Mouse (Mus musculus): ENCODE data around the gene Rnf115.
A peak's percentile ranks its signal among the peaks of the same experiment; 100 is the strongest.
"Not testable (repeated sequence)": the region's sequence is repeated elsewhere in the genome, so short reads cannot be mapped to it uniquely, and the experiment has no call there.

Rnf115 gene

DNA sequence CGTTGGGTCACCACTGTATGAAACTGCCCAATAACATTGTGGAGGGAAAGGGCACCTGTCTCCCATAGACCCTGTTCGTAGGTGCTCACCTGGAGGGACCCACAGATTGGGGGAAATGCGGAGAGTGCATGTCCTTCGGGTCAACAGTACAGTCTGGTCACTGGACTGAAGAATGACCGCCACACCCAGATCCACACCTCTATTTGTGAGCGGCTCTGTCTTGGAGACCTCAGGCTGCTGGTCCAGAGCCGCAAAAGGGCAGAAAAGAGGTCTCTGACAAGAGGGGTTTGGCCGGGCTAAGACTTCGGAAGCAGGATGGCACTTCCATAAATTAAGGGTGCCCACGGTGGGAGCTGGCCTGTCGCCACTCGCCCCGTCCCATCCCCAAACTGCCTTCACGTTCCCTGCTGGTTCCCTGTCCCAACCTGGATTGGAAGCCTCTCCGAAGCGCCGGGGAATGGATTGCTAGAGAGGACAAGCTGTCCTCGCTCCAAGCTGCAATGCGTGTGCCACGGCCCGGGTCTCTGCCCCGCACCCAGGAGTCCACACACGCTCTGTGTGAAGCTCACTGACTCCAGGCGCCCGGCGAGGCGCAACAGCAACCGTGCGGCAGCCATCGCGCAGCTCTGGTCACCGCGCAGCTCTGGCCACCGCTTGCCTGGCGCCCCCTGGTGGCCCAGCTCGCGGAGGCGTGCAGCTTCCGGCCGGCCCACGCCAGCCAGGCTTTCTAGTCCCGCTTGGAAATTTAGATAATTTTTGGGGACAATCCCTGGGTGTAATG lies 19.4 kb upstream of the Rnf115 start, which contains the start of gene Nudt17:
TSS of gene Nudt17 (minus strand) at position 660 of the 781 bp plus-strand sequence.
- DNase-seq (ENCODE audit: low spot score) = peak; percentile 44

GRCm38 (mm10) chr3:96708684-96709064 lies 18.8 kb upstream of the Rnf115 start:
- no peak for DNase-seq (ENCODE audit: low spot score)

DNA sequence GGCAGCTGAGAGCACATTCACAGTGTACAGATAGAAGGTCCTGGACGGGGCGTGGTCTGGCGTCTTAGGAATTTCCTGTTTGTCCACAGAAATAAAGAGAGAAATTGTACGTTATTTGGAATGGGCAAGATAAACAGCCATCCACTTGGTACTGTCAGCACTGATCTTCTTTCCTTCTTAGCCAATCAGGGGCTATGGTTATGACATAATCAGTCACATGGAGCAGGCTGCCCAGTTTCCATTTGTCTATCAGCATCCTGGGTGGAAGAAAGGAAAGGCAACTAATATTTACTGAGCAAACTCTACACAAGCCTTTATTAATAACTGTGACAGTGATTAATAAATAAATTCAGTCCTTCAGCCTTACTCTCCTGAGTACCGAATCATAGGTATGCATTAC lies 13.2 kb upstream of the Rnf115 start:
- DNase-seq (ENCODE audit: low spot score) = no peak

- DNase-seq (ENCODE audit: low spot score) = no peak
Observed at GRCm38 (mm10) chr3:96715854-96716253, 11.6 kb upstream of the Rnf115 start.

- DNase-seq (ENCODE audit: low spot score) = no peak
Observed at GRCm38 (mm10) chr3:96719173-96719572, 8.3 kb upstream of the Rnf115 start.

GRCm38 (mm10) chr3:96727828-96728633 lies 567 bp downstream of the Rnf115 start:
- DNase-seq (ENCODE audit: low spot score) = no peak

GRCm38 (mm10) chr3:96728634-96729402 lies 1.4 kb downstream of the Rnf115 start:
- no peak for DNase-seq (ENCODE audit: low spot score)

GRCm38 (mm10) chr3:96729403-96729784 lies 1.9 kb downstream of the Rnf115 start:
- DNase-seq (ENCODE audit: low spot score) = no peak

DNA sequence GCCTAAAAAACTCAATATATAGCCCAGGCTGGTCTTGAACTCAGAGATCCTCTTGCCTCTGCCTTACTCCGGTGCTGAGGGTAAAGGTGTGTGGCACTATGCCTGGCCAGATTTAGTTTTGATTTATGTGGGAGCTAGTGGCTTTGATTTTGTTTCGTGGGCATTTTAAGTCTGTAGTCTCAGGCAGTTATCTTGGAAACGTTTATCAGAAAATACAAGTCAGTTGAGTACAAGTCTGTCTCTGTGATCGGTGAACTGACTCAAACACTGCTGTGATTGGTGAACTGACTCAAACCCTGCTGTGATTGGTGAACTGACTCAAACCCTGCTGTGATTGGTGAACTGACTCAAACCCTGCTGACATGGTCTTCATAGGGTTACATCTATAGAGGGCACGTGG lies 3.3 kb downstream of the Rnf115 start:
- no peak for DNase-seq (ENCODE audit: low spot score)

- DNase-seq (ENCODE audit: low spot score) = no peak
Observed at GRCm38 (mm10) chr3:96733984-96734383, 6.5 kb downstream of the Rnf115 start.

DNA sequence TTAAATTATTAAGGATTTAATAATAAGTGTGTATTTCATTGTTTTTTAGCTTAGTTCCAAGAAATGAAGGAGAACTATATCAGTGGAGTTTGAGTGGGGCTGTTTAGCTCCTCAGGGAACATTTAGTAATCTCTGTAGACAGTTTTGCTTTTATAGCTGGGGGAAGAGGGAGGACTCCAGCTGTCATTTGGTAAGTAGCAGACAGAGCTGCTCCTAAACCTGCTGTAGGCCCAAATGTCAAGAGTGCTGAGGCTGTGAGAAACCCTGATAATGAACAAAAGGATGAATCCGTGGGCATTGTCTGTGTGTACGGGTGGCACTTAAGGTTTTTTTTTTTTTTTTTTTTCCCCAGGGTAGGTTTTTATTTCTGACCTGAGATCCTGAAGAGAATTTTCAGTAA lies 7.7 kb downstream of the Rnf115 start:
- DNase-seq (ENCODE audit: low spot score) = no peak

DNA sequence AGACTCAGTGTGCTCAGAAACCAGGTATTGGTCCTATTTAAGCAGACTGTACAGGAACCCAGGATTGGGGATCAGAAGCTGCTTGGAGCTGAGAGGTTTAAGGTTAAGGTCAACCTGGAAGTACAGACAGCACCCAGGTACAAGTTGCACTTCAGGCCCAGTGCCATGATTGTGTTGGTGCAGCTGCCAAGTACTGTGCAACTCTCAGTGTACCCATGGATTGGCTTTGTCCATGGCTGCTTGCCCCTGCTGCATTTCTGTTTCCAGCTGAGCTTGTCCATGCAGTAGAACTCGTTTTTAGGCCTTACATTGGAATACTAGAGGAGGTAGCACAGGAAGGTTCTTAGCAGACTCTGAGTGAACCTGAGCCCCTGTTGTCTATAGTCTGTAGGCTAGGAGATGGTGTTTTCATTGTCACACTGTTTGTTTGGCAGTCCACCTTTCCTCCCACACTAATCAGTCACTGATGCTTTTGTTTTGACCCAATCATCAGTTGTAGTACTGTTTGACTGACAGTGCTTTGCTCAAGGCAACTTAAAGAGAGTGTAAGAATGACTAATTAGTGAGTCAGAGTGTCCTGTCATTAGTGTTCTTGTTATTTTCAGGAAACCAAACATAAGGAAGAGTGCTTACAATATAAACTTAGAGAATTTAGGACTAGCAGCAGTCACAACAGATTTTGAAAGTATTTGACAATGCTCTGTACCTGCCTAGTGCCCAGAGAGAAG lies 9.7 kb downstream of the Rnf115 start:
- DNase-seq (ENCODE audit: low spot score) = no peak

DNA sequence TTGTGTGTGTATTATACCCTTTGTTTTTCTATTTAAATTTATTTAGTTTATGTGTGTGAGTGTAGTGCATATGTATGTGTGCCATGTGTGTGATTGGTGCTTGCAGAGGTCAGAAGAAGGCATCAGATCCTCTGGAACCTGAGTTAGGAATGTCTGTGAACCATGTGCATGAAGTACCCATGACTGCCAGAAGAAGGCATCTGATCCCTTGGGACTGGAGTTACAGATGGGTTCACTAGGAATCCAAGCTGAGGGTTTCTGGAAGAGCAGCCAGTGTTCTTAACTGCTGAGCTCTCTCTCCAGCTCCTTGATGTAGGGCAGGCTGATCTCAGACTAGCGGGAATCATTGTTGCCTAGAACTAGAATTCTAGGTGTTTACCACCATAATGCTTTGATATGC lies 10.5 kb downstream of the Rnf115 start:
- no peak for DNase-seq (ENCODE audit: low spot score)

GRCm38 (mm10) chr3:96740279-96740678 lies 12.8 kb downstream of the Rnf115 start:
- not testable (repeated sequence) for DNase-seq (ENCODE audit: low spot score)

DNA sequence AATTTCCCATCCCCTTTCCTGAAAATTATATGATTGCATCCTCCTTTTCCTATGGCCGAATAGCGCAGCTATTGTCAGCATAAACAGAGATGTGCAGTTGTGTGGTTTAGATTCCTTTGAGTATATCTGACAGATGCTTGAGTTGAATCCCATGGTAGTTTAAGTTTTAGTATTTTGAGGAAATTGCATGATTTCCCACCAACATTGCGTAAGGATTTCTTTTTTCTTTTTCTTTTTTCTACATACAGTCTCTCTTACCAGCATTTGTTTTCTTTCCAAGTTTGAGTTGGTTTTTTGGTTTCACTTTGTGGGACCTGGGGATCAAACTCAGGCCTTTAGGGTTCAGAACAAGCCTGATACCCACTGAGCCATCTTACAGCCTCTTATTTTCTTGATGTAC lies 16.9 kb downstream of the Rnf115 start:
- no peak for DNase-seq (ENCODE audit: low spot score)

DNA sequence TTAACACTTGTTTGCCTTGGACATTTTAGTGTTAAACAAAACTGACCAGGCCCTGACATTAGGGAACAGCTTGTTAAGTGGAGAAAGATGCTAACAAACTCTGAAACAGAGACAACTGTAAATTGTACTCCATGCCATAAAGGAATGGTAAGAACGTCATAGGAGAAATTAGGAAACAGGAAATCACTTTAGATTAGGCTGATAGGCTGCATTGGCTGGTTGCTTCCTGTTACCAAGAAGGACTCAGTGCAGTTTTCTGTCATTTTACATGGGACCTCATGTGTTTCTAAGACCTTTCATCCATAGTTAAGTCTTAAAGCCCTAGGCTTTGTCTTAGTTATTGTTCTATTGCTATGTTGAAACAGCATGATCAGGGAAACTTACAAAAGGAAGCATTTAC lies 19.4 kb downstream of the Rnf115 start:
- no peak for DNase-seq (ENCODE audit: low spot score)

DNA sequence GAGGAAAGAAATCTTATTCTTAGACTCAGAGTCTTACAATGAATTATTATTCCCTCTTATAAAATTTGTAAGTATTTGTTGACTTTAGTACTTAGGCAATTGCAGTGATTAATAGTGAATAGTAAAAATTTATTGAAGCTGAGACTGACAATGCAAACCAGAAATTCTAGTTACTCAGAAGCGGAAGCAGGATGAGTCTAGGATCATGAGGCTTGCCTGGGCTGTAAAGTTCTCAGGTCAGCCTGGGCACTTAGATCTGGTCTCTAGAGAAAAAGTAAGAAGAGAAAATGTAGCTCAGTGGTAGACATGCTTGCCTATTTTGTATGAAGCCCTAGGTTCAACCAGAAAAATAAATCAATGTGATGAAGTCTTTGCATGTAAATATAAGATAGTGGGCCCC lies 28.5 kb downstream of the Rnf115 start:
- DNase-seq (ENCODE audit: low spot score) = no peak

DNA sequence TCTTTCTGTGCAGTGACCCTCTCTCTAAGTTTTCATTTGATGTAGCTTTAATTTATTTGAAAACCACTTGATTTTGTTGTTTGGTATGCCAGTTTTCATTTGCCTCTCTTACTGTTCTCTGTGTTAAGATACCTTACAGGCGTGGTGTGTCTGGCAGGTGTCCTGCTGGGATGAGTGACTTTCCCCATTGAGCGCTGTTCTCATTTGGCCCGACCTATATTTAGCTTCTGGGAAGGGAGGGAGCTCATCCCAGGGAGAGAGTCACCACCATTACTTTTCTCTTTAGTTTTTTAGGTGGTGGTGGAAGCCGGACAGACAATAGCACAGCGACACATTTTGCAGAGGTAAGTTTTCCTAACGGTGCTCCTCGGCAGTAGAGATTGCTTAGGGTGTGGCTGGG lies 30.2 kb downstream of the Rnf115 start:
- no peak for DNase-seq (ENCODE audit: low spot score)

GRCm38 (mm10) chr3:96759695-96760094 lies 32.2 kb downstream of the Rnf115 start:
- DNase-seq (ENCODE audit: low spot score) = peak; percentile 25

DNA sequence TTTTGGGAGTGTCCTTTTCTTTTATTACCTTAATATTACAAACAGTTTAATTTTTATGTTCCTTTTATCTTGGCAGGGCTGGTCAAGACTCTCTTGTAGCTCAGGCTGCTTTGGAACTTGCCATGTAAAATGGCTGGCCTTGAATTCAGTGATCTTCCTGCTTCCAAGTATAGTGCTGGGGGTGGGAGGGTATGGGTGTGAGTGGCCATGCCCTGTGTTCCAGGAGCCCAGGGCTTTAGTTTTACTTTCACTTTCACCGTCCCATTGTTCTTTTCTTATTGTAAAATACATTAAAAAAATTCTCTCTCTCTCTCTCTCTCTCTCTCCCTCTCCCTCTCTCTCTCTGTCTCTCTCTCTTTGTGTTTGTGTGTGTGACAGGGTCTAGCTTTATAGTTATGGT lies 37.1 kb downstream of the Rnf115 start:
- no peak for DNase-seq (ENCODE audit: low spot score)

- no peak for DNase-seq (ENCODE audit: low spot score)
Observed at GRCm38 (mm10) chr3:96769971-96770370, 42.5 kb downstream of the Rnf115 start.

DNA sequence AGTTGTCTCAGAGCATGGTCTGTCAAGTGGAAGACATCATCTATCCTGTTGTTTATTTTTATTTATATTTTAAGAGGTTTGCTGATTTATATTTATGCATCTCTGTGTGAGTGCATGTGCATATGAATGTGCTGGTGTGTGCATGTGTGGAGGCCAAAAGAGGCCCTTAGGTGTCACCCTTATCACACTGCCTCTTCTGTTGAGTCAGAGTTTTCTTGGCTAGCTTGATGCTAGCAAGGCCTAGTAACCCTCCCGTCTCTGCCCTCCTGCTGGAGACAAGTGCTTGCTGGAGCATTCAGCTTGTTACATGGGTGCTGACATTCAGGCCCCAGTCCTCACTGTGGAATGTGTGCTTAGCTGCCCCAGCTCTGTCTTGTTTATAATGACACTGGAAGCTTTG lies 45.5 kb downstream of the Rnf115 start:
- no peak for DNase-seq (ENCODE audit: low spot score)

Data from layer of hippocampus, adult 9-10 months (tissue).